Mouse (Mus musculus): ENCODE measurements around the gene Selenom.

Gene Selenom

DNA sequence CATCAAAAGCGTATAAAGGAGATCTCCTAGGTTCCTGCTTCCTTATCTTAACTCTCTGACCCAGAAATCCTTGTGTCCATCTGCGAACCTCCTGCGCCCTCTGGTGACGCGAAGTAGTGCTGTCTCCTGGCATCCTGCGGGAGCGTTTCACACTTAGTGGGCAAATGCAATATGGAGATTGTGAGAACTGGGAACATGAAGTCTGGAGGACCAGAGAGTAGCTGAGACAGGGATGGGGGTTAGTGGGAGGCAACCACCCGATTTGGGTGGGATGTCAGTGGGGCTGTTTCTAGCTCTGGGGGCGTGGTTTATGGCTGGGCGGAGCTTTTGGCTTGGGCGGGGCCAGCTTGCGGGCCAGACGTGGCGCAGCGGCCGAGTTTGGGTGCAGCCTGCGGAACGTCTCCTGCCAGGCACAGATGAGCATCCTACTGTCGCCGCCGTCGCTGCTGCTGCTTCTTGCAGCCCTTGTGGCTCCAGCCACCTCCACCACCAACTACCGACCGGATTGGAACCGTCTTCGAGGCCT lies at the start of gene Selenom:
Gene Selenom (plus strand): TSS at position 156 of the 526 bp plus-strand sequence.
- peak; percentile 79 for DNase-seq (ENCODE audit: low spot score)

GRCm38 (mm10) chr11:3471448-3471850 lies 43.0 kb upstream of the Selenom start:
- DNase-seq (ENCODE audit: low spot score) = no peak

GRCm38 (mm10) chr11:3472484-3472883 lies 42.0 kb upstream of the Selenom start:
- peak; percentile 59 for DNase-seq (ENCODE audit: low spot score)

GRCm38 (mm10) chr11:3474480-3475115 lies 39.9 kb upstream of the Selenom start:
- no peak for DNase-seq (ENCODE audit: low spot score)

- no peak for DNase-seq (ENCODE audit: low spot score)
These were observed 39.0 kb upstream of the Selenom start for GRCm38 (mm10) chr11:3475489-3475888.

- DNase-seq (ENCODE audit: low spot score) = no peak
These were observed 30.4 kb upstream of the Selenom start for GRCm38 (mm10) chr11:3483980-3484642.

GRCm38 (mm10) chr11:3486349-3486748 lies 28.1 kb upstream of the Selenom start:
- DNase-seq (ENCODE audit: low spot score) = no peak

GRCm38 (mm10) chr11:3487952-3488570 lies 26.4 kb upstream of the Selenom start, which contains the start of gene Pla2g3:
Gene Pla2g3 (plus strand): TSS chr11:3488284.
- DNase-seq (ENCODE audit: low spot score) = no peak

DNA sequence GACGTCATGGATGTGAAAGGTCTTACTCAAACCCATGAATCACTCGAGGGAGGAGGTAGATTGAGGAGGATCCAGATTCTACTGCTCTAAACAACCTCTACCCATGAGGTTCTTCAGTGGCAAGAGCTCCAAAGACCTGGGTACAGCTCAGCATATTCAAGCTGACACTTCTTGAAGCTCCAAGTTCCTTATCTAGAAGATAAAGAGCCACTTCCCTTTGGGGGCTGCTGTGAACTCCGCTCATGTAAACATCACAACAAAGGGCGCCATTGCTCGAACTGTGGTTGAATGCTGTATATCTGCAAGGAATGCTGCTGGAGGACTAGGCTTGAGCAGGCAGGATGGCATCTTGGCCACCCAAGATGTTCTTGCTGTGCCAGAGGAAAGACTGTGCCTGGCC lies 25.4 kb upstream of the Selenom start:
- DNase-seq (ENCODE audit: low spot score) = no peak

- no peak for DNase-seq (ENCODE audit: low spot score)
These were observed 21.7 kb upstream of the Selenom start for GRCm38 (mm10) chr11:3492748-3493147.

GRCm38 (mm10) chr11:3494857-3495256 lies 19.6 kb upstream of the Selenom start:
- DNase-seq (ENCODE audit: low spot score) = no peak

DNA sequence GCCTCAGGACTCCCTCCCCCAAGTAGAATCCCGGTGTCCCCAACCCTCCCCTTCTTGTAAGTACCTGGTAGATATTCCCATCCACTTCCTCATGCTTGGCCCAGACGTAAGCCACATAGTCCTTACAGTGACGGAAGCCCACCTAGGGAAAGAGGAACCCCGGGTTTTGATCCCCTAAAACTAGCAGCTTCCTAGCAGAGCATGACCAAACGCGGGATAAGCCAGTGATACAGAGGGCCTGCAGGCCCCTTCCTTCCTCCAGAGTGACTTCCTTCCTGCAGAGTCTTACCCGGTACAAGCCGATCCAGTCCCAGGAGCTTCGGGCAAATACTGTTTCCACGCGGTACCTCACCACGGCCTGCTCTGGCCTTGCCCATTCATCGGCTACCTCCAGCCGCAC lies 19.0 kb upstream of the Selenom start:
- DNase-seq (ENCODE audit: low spot score) = no peak

- no peak for DNase-seq (ENCODE audit: low spot score)
These were observed 17.7 kb upstream of the Selenom start for GRCm38 (mm10) chr11:3496756-3497155.

- DNase-seq (ENCODE audit: low spot score) = no peak
These were observed 17.2 kb upstream of the Selenom start for GRCm38 (mm10) chr11:3497296-3497695.

GRCm38 (mm10) chr11:3502057-3502456 lies 12.4 kb upstream of the Selenom start:
- DNase-seq (ENCODE audit: low spot score) = no peak

DNA sequence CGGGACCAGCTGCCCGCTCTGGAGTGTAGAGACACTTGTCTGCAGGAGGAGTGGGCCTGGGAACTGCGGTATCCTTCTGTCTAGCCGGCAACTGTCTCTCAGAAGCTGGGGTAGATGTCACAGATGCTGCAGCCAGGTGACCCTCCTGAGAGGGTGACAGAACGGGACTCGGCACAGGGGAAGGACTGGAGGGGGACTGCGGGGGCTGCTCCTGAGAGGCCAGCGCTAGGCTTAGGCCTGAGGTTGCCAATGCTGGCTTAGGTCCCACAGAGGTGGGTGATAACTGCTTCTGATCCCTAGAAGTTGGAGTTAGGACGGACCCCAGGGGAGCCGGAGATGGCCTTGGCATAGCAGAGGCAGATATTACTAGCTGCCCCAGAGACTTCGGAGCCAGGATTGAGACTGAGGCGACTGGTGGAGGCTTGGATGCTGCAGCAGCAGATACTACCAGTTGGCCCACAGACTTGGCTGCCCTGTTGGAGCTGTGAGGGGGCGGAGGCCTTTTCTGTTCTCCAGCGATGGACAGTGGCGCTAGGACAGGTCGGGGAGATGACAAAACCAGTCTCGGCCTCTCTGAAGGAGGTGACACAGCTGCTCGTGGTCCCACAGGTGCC lies 11.9 kb upstream of the Selenom start:
- DNase-seq (ENCODE audit: low spot score) = no peak

DNA sequence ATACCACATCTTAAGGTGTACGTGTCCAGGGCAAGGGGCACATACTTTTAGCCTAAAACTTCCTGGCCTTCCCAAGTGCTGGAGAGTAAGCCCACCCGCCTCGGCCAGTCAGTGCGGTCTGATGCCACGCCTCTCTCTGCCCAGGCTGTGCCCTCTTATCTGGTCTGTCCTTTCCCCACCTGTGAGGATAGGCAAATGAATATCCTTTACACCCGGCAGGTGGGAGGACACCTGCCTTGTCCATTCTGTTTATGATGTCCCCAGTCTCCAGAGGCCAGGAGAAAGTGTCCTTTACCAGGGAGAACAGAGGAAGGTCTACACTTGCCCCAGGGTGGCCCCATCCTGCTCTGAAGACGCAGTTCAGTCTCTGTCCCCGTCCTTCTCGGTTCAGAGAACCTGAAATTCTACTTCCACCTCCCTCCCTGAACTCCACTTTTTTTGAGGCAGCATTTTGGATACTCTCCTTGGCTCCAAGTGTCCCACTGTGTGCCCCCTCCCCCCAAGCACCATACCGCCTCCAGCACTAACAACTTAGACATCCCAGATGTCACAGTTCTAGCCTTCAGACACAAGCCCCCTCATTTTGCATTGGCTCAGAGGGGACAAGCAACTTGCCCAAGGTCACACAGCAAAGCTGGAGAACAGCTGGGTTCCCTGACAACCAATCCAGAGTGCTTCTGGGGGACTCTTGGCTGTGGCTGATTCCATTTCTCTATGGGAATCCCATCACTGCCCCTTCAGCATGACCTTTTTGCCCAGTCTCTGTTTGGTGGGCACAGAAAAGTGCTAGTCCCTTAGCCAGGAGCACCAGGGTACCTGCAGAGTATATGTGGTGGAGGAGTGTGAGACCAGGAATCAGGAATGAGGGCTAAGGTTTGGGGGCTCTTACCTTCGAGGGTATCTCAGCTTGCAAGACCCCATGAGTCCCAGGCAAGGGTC lies 10.5 kb upstream of the Selenom start:
- DNase-seq (ENCODE audit: low spot score) = no peak

- no peak for DNase-seq (ENCODE audit: low spot score)
These were observed 6.3 kb upstream of the Selenom start for GRCm38 (mm10) chr11:3508226-3508625.

DNA sequence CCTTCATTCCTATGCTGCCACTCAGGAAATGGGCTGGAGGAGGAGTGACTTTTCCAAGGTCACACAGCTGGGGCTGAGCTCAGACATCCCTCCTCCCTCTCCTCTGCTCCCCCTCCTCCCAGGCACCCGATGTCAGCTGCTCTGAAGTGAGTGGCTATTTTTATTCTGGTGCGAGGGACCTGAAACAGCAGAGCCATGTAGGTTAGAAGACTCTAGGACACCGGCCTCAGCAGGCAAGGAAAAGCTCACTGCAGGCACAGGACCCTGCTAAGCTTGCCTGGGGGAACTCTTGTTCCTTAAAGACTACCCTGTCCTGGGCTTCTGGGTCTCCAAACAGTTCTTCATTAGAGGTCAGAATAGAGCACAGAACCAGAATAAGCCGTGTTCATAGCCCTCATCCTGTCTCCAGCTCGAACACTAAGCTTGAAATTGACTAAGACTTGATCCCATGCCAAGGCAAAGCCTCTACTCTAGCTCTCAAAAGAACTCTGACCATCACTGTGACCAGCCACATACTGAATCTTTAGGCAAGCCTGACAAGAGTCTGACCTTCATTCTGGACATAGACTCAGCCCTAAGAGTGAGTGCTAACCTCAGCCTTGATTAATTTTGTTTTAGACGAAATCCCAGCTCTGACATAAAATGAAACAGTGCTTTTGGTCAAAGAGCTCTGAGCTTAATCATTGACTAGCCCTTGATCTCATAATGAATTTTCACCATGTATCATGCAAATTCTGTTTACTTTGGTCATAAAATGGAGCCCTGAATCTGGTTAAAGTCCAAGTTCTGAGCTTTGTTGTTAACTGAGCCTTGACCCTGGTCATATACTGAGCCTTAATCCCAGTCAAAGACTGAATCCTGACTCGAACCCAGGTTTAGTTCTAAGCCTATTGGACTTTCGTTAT lies 5.1 kb upstream of the Selenom start:
- DNase-seq (ENCODE audit: low spot score) = no peak

GRCm38 (mm10) chr11:3510321-3510720 lies 4.2 kb upstream of the Selenom start:
- DNase-seq (ENCODE audit: low spot score) = no peak

All from testis, postnatal 14 days (tissue).